In genomic region chr17:45594881-45595735, GRCm38 (mm10) we compare ENCODE assay signal across 8 mouse cellular contexts. TPM values are rescaled to one million over a fixed set of nuclear protein-coding genes. Genes with fewer than 3 reads are reported as not detected.
DNase-seq lines count a peak whose midpoint lies in the region; ATAC-seq and TF ChIP-seq lines count a peak whose summit lies in the region.

No protein-coding gene starts in this region.

- H3K27me3 ChIP-seq in hindbrain, embryonic 15.5 days, result peaks cover 2% of the 10 kb centered on the region; the same call in 1 of the 2 replicates
- H3K27me3 ChIP-seq in liver, embryonic 11.5 days (replicated peaks; ENCODE audit: control insufficient read depth, insufficient read depth, low read length), result peaks cover 5% of the 10 kb centered on the region
- H3K27me3 ChIP-seq in midbrain, postnatal 0 days (ENCODE audit: insufficient read depth, low read length), result peaks cover 10% of the 10 kb centered on the region
- no peaks in the 10 kb centered on the region for H3K27me3 ChIP-seq in stomach, embryonic 16.5 days (ENCODE audit: control insufficient read depth, insufficient read depth, low read length)

- ATAC-seq in hindbrain, embryonic 15.5 days (ENCODE audit: low FRiP score, low read depth), result peak; percentile 66
- ATAC-seq in liver, embryonic 11.5 days (replicated peaks; ENCODE audit: low FRiP score), result peak; percentile 63
- ATAC-seq in midbrain, postnatal 0 days (ENCODE audit: low FRiP score), result peak; percentile 32
- ATAC-seq in stomach, embryonic 16.5 days (ENCODE audit: insufficient read depth, low FRiP score), result peak; percentile 75

- H3K4me3 ChIP-seq in hindbrain, embryonic 15.5 days, result peak overlapping the region; percentile 55
- peak overlapping the region; percentile 82 for H3K4me3 ChIP-seq in liver, embryonic 11.5 days (ENCODE audit: low read depth, low read length)
- peak overlapping the region; percentile 46 for H3K4me3 ChIP-seq in midbrain, postnatal 0 days (ENCODE audit: low read depth, low read length)
- peak overlapping the region; percentile 54 for H3K4me3 ChIP-seq in stomach, embryonic 16.5 days (replicated peaks; ENCODE audit: low read length)

- no peak; the same call in 1 of the 2 replicates for TF ChIP-seq CTCF in midbrain, postnatal 0 days (IDR thresholded peaks at IDR 0.05)

- peak; percentile 62 for DNase-seq in right cerebral cortex, postnatal 14 days
- no peak for DNase-seq in right cerebral cortex, postnatal 36 days (ENCODE audit: low spot score in 2 of 2)
- DNase-seq in cerebellum, postnatal 14 days, result peak; percentile 83 to 88
- peak; percentile 74 to 76 for DNase-seq in gastrocnemius, adult 8-10 months (ENCODE audit: low spot score in 2 of 2)
- peak; percentile 84 for DNase-seq in liver, embryonic 11.5 days (ENCODE audit: low spot score)
- DNase-seq in midbrain, postnatal 0 days (ENCODE audit: low spot score), result peak; percentile 48

- 2% methylated on average over 56 of the region's 58 CpGs for WGBS in hindbrain, embryonic 15.5 days
- under 1% methylated on average over 58 of the region's 58 CpGs for WGBS in liver, embryonic 11.5 days
- WGBS in midbrain, postnatal 0 days, result 2% methylated on average over 54 of the region's 58 CpGs
- WGBS in stomach, embryonic 16.5 days, result under 1% methylated on average over 58 of the region's 58 CpGs

- no peaks in the 10 kb centered on the region for H3K9me3 ChIP-seq in hindbrain, embryonic 15.5 days
- H3K9me3 ChIP-seq in liver, embryonic 11.5 days (ENCODE audit: control insufficient read depth, low read length), result no peaks in the 10 kb centered on the region
- no peaks in the 10 kb centered on the region for H3K9me3 ChIP-seq in midbrain, postnatal 0 days (ENCODE audit: low read length)
- no peaks in the 10 kb centered on the region for H3K9me3 ChIP-seq in stomach, embryonic 16.5 days (replicated peaks; ENCODE audit: control insufficient read depth, low read length)

- peak overlapping the region; percentile 57 for H3K9ac ChIP-seq in hindbrain, embryonic 15.5 days
- H3K9ac ChIP-seq in liver, embryonic 11.5 days (ENCODE audit: low read depth, low read length), result peak overlapping the region; percentile 93
- peak overlapping the region; percentile 54 for H3K9ac ChIP-seq in midbrain, postnatal 0 days (replicated peaks; ENCODE audit: low read length, poor library complexity, severe bottlenecking)
- peak overlapping the region; percentile 71 for H3K9ac ChIP-seq in stomach, embryonic 16.5 days (ENCODE audit: low read length)

- H3K4me1 ChIP-seq in hindbrain, embryonic 15.5 days (replicated peaks), result peaks cover 62% of the 10 kb centered on the region
- H3K4me1 ChIP-seq in liver, embryonic 11.5 days (replicated peaks; ENCODE audit: control insufficient read depth, insufficient read depth, low read length), result peaks cover 66% of the 10 kb centered on the region
- peaks cover 15% of the 10 kb centered on the region for H3K4me1 ChIP-seq in midbrain, postnatal 0 days (ENCODE audit: insufficient read depth, low read length)
- peaks cover 68% of the 10 kb centered on the region for H3K4me1 ChIP-seq in stomach, embryonic 16.5 days (ENCODE audit: control insufficient read depth, insufficient read depth, low read length)

- peak overlapping the region; percentile 65 for H3K27ac ChIP-seq in hindbrain, embryonic 15.5 days (replicated peaks)
- peak overlapping the region; percentile 91 for H3K27ac ChIP-seq in liver, embryonic 11.5 days (ENCODE audit: low read depth, low read length)
- H3K27ac ChIP-seq in midbrain, postnatal 0 days (ENCODE audit: low read depth, low read length), result no peak overlapping the region
- H3K27ac ChIP-seq in stomach, embryonic 16.5 days (ENCODE audit: low read length), result peak overlapping the region; percentile 7

- peak overlapping the region; percentile 97 for H3K4me2 ChIP-seq in hindbrain, embryonic 15.5 days
- H3K4me2 ChIP-seq in liver, embryonic 11.5 days, result peak overlapping the region; percentile 99
- peak overlapping the region; percentile 92 for H3K4me2 ChIP-seq in midbrain, postnatal 0 days (ENCODE audit: low read depth, low read length, poor library complexity, severe bottlenecking)
- H3K4me2 ChIP-seq in stomach, embryonic 16.5 days (ENCODE audit: low read depth, low read length), result peak overlapping the region; percentile 85

- H3K36me3 ChIP-seq in hindbrain, embryonic 15.5 days, result no peaks in the 10 kb centered on the region
- H3K36me3 ChIP-seq in liver, embryonic 11.5 days (ENCODE audit: control insufficient read depth, insufficient read depth, low read length), result peaks cover 2% of the 10 kb centered on the region
- no peaks in the 10 kb centered on the region for H3K36me3 ChIP-seq in midbrain, postnatal 0 days (ENCODE audit: insufficient read depth, low read length)
- H3K36me3 ChIP-seq in stomach, embryonic 16.5 days (ENCODE audit: control insufficient read depth, insufficient read depth, low read length), result no peaks in the 10 kb centered on the region

RNA-seq across cellular contexts. Expression of gene Slc29a1, which starts 4.3 kb away (rescaled TPM):
- total RNA-seq in gastrocnemius, adult 8-10 months (2022), result 10 to 100 TPM; 26.6 to 31.2 (median 27.2) TPM
- 43.7 and 46.4 TPM in 2 replicates for polyA plus RNA-seq in hindbrain, embryonic 15.5 days (2015; fragmentation: Nextera tagmentation; extraction: Ambion mirVana)
- 277 and 325 TPM in 2 replicates for polyA plus RNA-seq in liver, embryonic 11.5 days (2014; fragmentation: Nextera tagmentation; extraction: Ambion mirVana)
- 45.3 and 82.1 TPM in 2 replicates for total RNA-seq in midbrain, postnatal 0 days (2014; rRNA removed)
- polyA plus RNA-seq in midbrain, postnatal 0 days (2015; fragmentation: Nextera tagmentation; extraction: Ambion mirVana), result 38.4 TPM in 2 replicates
- 85.3 and 90.0 TPM in 2 replicates for polyA plus RNA-seq in stomach, embryonic 16.5 days (2015; fragmentation: Nextera tagmentation; extraction: Ambion mirVana)

RNA-seq across cellular contexts. Expression of gene Mymx, which starts 6.8 kb away (rescaled TPM):
- not detected for total RNA-seq in gastrocnemius, adult 8-10 months (2022)
- not detected in 2 replicates for polyA plus RNA-seq in hindbrain, embryonic 15.5 days (2015; fragmentation: Nextera tagmentation; extraction: Ambion mirVana)
- polyA plus RNA-seq in liver, embryonic 11.5 days (2014; fragmentation: Nextera tagmentation; extraction: Ambion mirVana), result 0.62 and 1.0 TPM in 2 replicates
- not detected in 2 replicates for total RNA-seq in midbrain, postnatal 0 days (2014; rRNA removed)
- polyA plus RNA-seq in midbrain, postnatal 0 days (2015; fragmentation: Nextera tagmentation; extraction: Ambion mirVana), result not detected in 2 replicates
- polyA plus RNA-seq in stomach, embryonic 16.5 days (2015; fragmentation: Nextera tagmentation; extraction: Ambion mirVana), result 0.67 and 3.5 TPM in 2 replicates

RNA-seq across cellular contexts. Expression of gene Hsp90ab1, which starts 22.0 kb away (rescaled TPM):
- 1,000 to 10,000 TPM; 1,140 to 1,362 (median 1,203) TPM for total RNA-seq in gastrocnemius, adult 8-10 months (2022)
- 1,555 and 1,567 TPM in 2 replicates for polyA plus RNA-seq in hindbrain, embryonic 15.5 days (2015; fragmentation: Nextera tagmentation; extraction: Ambion mirVana)
- polyA plus RNA-seq in liver, embryonic 11.5 days (2014; fragmentation: Nextera tagmentation; extraction: Ambion mirVana), result 1,837 and 1,887 TPM in 2 replicates
- 1,063 and 1,068 TPM in 2 replicates for total RNA-seq in midbrain, postnatal 0 days (2014; rRNA removed)
- 1,368 and 1,371 TPM in 2 replicates for polyA plus RNA-seq in midbrain, postnatal 0 days (2015; fragmentation: Nextera tagmentation; extraction: Ambion mirVana)
- polyA plus RNA-seq in stomach, embryonic 16.5 days (2015; fragmentation: Nextera tagmentation; extraction: Ambion mirVana), result 1,400 and 1,468 TPM in 2 replicates

RNA-seq across cellular contexts. Expression of gene Slc35b2, which starts 31.4 kb away (rescaled TPM):
- 10 to 100 TPM; 17.2 to 22.9 (median 19.8) TPM for total RNA-seq in gastrocnemius, adult 8-10 months (2022)
- polyA plus RNA-seq in hindbrain, embryonic 15.5 days (2015; fragmentation: Nextera tagmentation; extraction: Ambion mirVana), result 89.9 and 90.4 TPM in 2 replicates
- polyA plus RNA-seq in liver, embryonic 11.5 days (2014; fragmentation: Nextera tagmentation; extraction: Ambion mirVana), result 110 and 116 TPM in 2 replicates
- 91.7 and 113 TPM in 2 replicates for total RNA-seq in midbrain, postnatal 0 days (2014; rRNA removed)
- 71.8 and 75.3 TPM in 2 replicates for polyA plus RNA-seq in midbrain, postnatal 0 days (2015; fragmentation: Nextera tagmentation; extraction: Ambion mirVana)
- 115 and 117 TPM in 2 replicates for polyA plus RNA-seq in stomach, embryonic 16.5 days (2015; fragmentation: Nextera tagmentation; extraction: Ambion mirVana)

RNA-seq across cellular contexts. Expression of gene Nfkbie, which starts 39.6 kb away (rescaled TPM):
- under 1 TPM; 0.27 to 0.56 (median 0.34) TPM for total RNA-seq in gastrocnemius, adult 8-10 months (2022)
- polyA plus RNA-seq in hindbrain, embryonic 15.5 days (2015; fragmentation: Nextera tagmentation; extraction: Ambion mirVana), result 4.8 and 6.4 TPM in 2 replicates
- polyA plus RNA-seq in liver, embryonic 11.5 days (2014; fragmentation: Nextera tagmentation; extraction: Ambion mirVana), result 2.5 and 3.0 TPM in 2 replicates
- total RNA-seq in midbrain, postnatal 0 days (2014; rRNA removed), result 2.0 and 4.8 TPM in 2 replicates
- polyA plus RNA-seq in midbrain, postnatal 0 days (2015; fragmentation: Nextera tagmentation; extraction: Ambion mirVana), result 2.5 and 3.1 TPM in 2 replicates
- polyA plus RNA-seq in stomach, embryonic 16.5 days (2015; fragmentation: Nextera tagmentation; extraction: Ambion mirVana), result 4.2 and 4.4 TPM in 2 replicates

Comparison
In these comparisons a context has a peak if more than half of its experiments do, and no peak if none do; other contexts are left out.
1. DNase-seq: peak in right cerebral cortex, postnatal 14 days (single experiment), cerebellum, postnatal 14 days (2 of 2), gastrocnemius, adult 8-10 months (2 of 2), liver, embryonic 11.5 days (single experiment) and midbrain, postnatal 0 days (single experiment); none in right cerebral cortex, postnatal 36 days (0 of 2).
2. Peak in every context shown above with its lines, with median percentiles within 50 percentile points of each other: ATAC-seq, H3K4me2 ChIP-seq, H3K4me3 ChIP-seq and H3K9ac ChIP-seq.